8 mouse cellular contexts compared by ENCODE assay signal in the genomic region with DNA sequence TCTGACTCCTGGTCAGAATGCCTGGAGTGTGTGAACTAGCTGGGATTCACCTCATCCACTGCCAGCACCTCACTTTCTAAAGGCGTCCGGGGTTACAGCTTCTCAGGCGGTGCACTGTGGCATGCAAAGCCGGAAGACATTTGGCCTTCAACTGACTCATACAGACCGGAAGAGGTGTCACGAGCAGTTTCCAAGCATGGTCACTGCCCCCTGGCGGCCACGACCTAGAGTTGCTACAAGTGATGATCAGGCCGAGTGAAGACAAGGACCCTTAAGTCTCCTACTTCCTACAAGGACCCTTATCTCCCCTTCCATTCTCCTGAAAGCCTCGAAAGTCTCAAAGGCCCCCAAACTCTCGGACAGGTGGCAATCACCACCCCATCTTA. TPM values are rescaled to one million over a fixed set of nuclear protein-coding genes. Genes with fewer than 3 reads are reported as not detected.
DNase-seq lines count a peak whose midpoint lies in the region; ATAC-seq and TF ChIP-seq lines count a peak whose summit lies in the region.

No protein-coding gene starts in this region.

- WGBS in embryonic facial prominence, embryonic 14.5 days: 0% methylated on average over 11 of the region's 11 CpGs
- WGBS in limb, embryonic 13.5 days: 1% methylated on average over 11 of the region's 11 CpGs
- WGBS in midbrain, embryonic 15.5 days: under 1% methylated on average over 11 of the region's 11 CpGs
- under 1% methylated on average over 11 of the region's 11 CpGs for WGBS in spleen, adult 2 months

- H3K4me1 ChIP-seq in embryonic facial prominence, embryonic 14.5 days (ENCODE audit: control insufficient read depth, insufficient read depth, low read length): peaks cover 10% of the 10 kb centered on the region
- H3K4me1 ChIP-seq in limb, embryonic 13.5 days: peaks cover 17% of the 10 kb centered on the region
- peaks cover 46% of the 10 kb centered on the region for H3K4me1 ChIP-seq in midbrain, embryonic 15.5 days
- peaks cover 3% of the 10 kb centered on the region; the same call in 1 of the 2 replicates for H3K4me1 ChIP-seq in spleen, adult 2 months (ENCODE audit: control insufficient read depth, insufficient read depth, insufficient read length)

- H3K27me3 ChIP-seq in embryonic facial prominence, embryonic 14.5 days (replicated peaks; ENCODE audit: control insufficient read depth, insufficient read depth, low read length): no peaks in the 10 kb centered on the region
- H3K27me3 ChIP-seq in limb, embryonic 13.5 days: no peaks in the 10 kb centered on the region
- H3K27me3 ChIP-seq in midbrain, embryonic 15.5 days (replicated peaks): no peaks in the 10 kb centered on the region
- H3K27me3 ChIP-seq in spleen, adult 2 months (ENCODE audit: control insufficient read depth, insufficient read depth, low read length): no peaks in the 10 kb centered on the region

- TF ChIP-seq POLR2A in spleen, adult 2 months (IDR thresholded peaks at IDR 0.05; ENCODE audit: low read depth, low read length): peak; percentile 54; the same call in 1 of the 2 replicates

- peak; percentile 89; the same call in 1 of the 2 replicates for TF ChIP-seq CTCF in spleen, adult 2 months (IDR thresholded peaks at IDR 0.05; ENCODE audit: extremely low read depth, insufficient read depth, insufficient read length, insufficient replicate concordance)

- peak overlapping the region; percentile 91 for H3K27ac ChIP-seq in embryonic facial prominence, embryonic 14.5 days (replicated peaks; ENCODE audit: low read depth, low read length)
- peak overlapping the region; percentile 91 for H3K27ac ChIP-seq in limb, embryonic 13.5 days
- H3K27ac ChIP-seq in midbrain, embryonic 15.5 days: peak overlapping the region; percentile 90
- H3K27ac ChIP-seq in spleen, adult 2 months (ENCODE audit: insufficient read depth, low read length): peak overlapping the region; percentile 86

- peak overlapping the region; percentile 94 for H3K4me2 ChIP-seq in embryonic facial prominence, embryonic 14.5 days (ENCODE audit: low read depth, low read length)
- H3K4me2 ChIP-seq in limb, embryonic 13.5 days (replicated peaks): peak overlapping the region; percentile 93
- peak overlapping the region; percentile 79 for H3K4me2 ChIP-seq in midbrain, embryonic 15.5 days

- DNase-seq in 416B (ENCODE audit: low read depth): peak; percentile 97
- peak; percentile 84 for DNase-seq in adrenal gland, postnatal 25 days
- DNase-seq in embryonic facial prominence, embryonic 14.5 days (ENCODE audit: low spot score): peak; percentile 94
- peak; percentile 85 for DNase-seq in heart, adult 8-10 months (ENCODE audit: low spot score)
- peak; percentile 81 to 85 for DNase-seq in kidney, adult 8-10 months
- DNase-seq in spleen, adult 2 months (ENCODE audit: low read depth in 1 of 2, low spot score in 2 of 2): peak; percentile 79 to 85

- peak overlapping the region; percentile 89 for H3K9ac ChIP-seq in embryonic facial prominence, embryonic 14.5 days (ENCODE audit: low read depth, low read length)
- H3K9ac ChIP-seq in limb, embryonic 13.5 days: peak overlapping the region; percentile 85
- H3K9ac ChIP-seq in midbrain, embryonic 15.5 days: peak overlapping the region; percentile 72

- peak; percentile 84 for ATAC-seq in embryonic facial prominence, embryonic 14.5 days (ENCODE audit: low read depth)
- peak; percentile 75 for ATAC-seq in limb, embryonic 13.5 days (ENCODE audit: low FRiP score, low read depth)
- peak; percentile 80 for ATAC-seq in midbrain, embryonic 15.5 days (replicated peaks)

- peak overlapping the region; percentile 81 for H3K4me3 ChIP-seq in embryonic facial prominence, embryonic 14.5 days (ENCODE audit: low read depth, low read length)
- H3K4me3 ChIP-seq in limb, embryonic 13.5 days: peak overlapping the region; percentile 76
- peak overlapping the region; percentile 65 for H3K4me3 ChIP-seq in midbrain, embryonic 15.5 days
- H3K4me3 ChIP-seq in spleen, adult 2 months (ENCODE audit: extremely low read depth, insufficient read depth, insufficient read length): peak overlapping the region; percentile 78

- no peaks in the 10 kb centered on the region for H3K9me3 ChIP-seq in embryonic facial prominence, embryonic 14.5 days (ENCODE audit: control insufficient read depth, low read length)
- no peaks in the 10 kb centered on the region for H3K9me3 ChIP-seq in limb, embryonic 13.5 days
- H3K9me3 ChIP-seq in midbrain, embryonic 15.5 days: no peaks in the 10 kb centered on the region

- H3K36me3 ChIP-seq in embryonic facial prominence, embryonic 14.5 days (ENCODE audit: control insufficient read depth, insufficient read depth, low read length): peaks cover 26% of the 10 kb centered on the region
- peaks cover 30% of the 10 kb centered on the region for H3K36me3 ChIP-seq in limb, embryonic 13.5 days
- H3K36me3 ChIP-seq in midbrain, embryonic 15.5 days (replicated peaks): peaks cover 24% of the 10 kb centered on the region
- H3K36me3 ChIP-seq in spleen, adult 2 months (ENCODE audit: control insufficient read depth, insufficient read depth, low read length): peaks cover 5% of the 10 kb centered on the region

RNA-seq across cellular contexts. Expression of a gene that starts 3.7 kb away (rescaled TPM):
- 94.2 and 128 TPM in 2 replicates for total RNA-seq in adrenal gland, postnatal 25 days (2021)
- polyA plus RNA-seq in embryonic facial prominence, embryonic 14.5 days (2014; fragmentation: Nextera tagmentation; extraction: Ambion mirVana): 45.2 and 49.3 TPM in 2 replicates
- 10 to 100 TPM; 26.8 to 39.2 (median 35.0) TPM for total RNA-seq in heart, adult 8-10 months (2022)
- 43.5 and 46.2 TPM in 2 replicates for polyA plus RNA-seq in limb, embryonic 13.5 days (2015; fragmentation: Nextera tagmentation; extraction: Ambion mirVana)
- polyA plus RNA-seq in midbrain, embryonic 15.5 days (2015; fragmentation: Nextera tagmentation; extraction: Ambion mirVana): 77.2 and 81.8 TPM in 2 replicates
- polyA plus RNA-seq in spleen, adult 2 months (2012; rRNA removed): 170 and 197 TPM in 2 replicates

RNA-seq across cellular contexts. Expression of a gene that starts 10.7 kb away (rescaled TPM):
- 57.7 and 73.7 TPM in 2 replicates for total RNA-seq in adrenal gland, postnatal 25 days (2021)
- polyA plus RNA-seq in embryonic facial prominence, embryonic 14.5 days (2014; fragmentation: Nextera tagmentation; extraction: Ambion mirVana): 57.4 and 61.7 TPM in 2 replicates
- total RNA-seq in heart, adult 8-10 months (2022): 10 to 100 TPM; 34.3 to 42.6 (median 35.0) TPM
- polyA plus RNA-seq in limb, embryonic 13.5 days (2015; fragmentation: Nextera tagmentation; extraction: Ambion mirVana): 70.5 and 71.5 TPM in 2 replicates
- polyA plus RNA-seq in midbrain, embryonic 15.5 days (2015; fragmentation: Nextera tagmentation; extraction: Ambion mirVana): 68.4 and 69.0 TPM in 2 replicates
- 11.6 and 11.8 TPM in 2 replicates for polyA plus RNA-seq in spleen, adult 2 months (2012; rRNA removed)

RNA-seq across cellular contexts. Expression of a gene that starts 11.6 kb away (rescaled TPM):
- total RNA-seq in adrenal gland, postnatal 25 days (2021): 56.6 and 81.6 TPM in 2 replicates
- 42.0 and 46.5 TPM in 2 replicates for polyA plus RNA-seq in embryonic facial prominence, embryonic 14.5 days (2014; fragmentation: Nextera tagmentation; extraction: Ambion mirVana)
- total RNA-seq in heart, adult 8-10 months (2022): 10 to 100 TPM; 11.0 to 18.7 (median 14.0) TPM
- 67.2 and 69.4 TPM in 2 replicates for polyA plus RNA-seq in limb, embryonic 13.5 days (2015; fragmentation: Nextera tagmentation; extraction: Ambion mirVana)
- 97.1 and 111 TPM in 2 replicates for polyA plus RNA-seq in midbrain, embryonic 15.5 days (2015; fragmentation: Nextera tagmentation; extraction: Ambion mirVana)
- polyA plus RNA-seq in spleen, adult 2 months (2012; rRNA removed): 32.3 and 42.2 TPM in 2 replicates

RNA-seq across cellular contexts. Expression of a gene that starts 18.0 kb away (rescaled TPM):
- 19.3 and 26.4 TPM in 2 replicates for total RNA-seq in adrenal gland, postnatal 25 days (2021)
- 13.1 and 13.2 TPM in 2 replicates for polyA plus RNA-seq in embryonic facial prominence, embryonic 14.5 days (2014; fragmentation: Nextera tagmentation; extraction: Ambion mirVana)
- 1 to 10 TPM; 1.2 to 1.6 (median 1.5) TPM for total RNA-seq in heart, adult 8-10 months (2022)
- 7.8 and 8.6 TPM in 2 replicates for polyA plus RNA-seq in limb, embryonic 13.5 days (2015; fragmentation: Nextera tagmentation; extraction: Ambion mirVana)
- 232 and 239 TPM in 2 replicates for polyA plus RNA-seq in midbrain, embryonic 15.5 days (2015; fragmentation: Nextera tagmentation; extraction: Ambion mirVana)
- 15.0 and 22.8 TPM in 2 replicates for polyA plus RNA-seq in spleen, adult 2 months (2012; rRNA removed)

Comparison
In these comparisons a context has a peak if more than half of its experiments do, and no peak if none do; other contexts are left out.
1. Peak in every context shown above with its lines: DNase-seq, ATAC-seq, H3K4me3 ChIP-seq and H3K27ac ChIP-seq.